Mouse (Mus musculus) hindbrain, embryonic 12.5 days (tissue): ENCODE data around the gene Bcl6. TPM values are rescaled to one million over a fixed set of nuclear protein-coding genes. Genes with fewer than 3 reads are reported as not detected.

Experiments used
- ATAC-seq: fragments of 200-750 bp; cut with Nextera tagmentation; 2 replicates; pipeline ENCODE4 v1.8.0; 2017; ENCODE audit warnings: moderate TSS enrichment; ENCODE audit not compliant: low FRiP score
- H3K27ac ChIP-seq: fragments of 300-500 bp; sonication (generic); 2 replicates; pipeline ENCODE4 v1.5.1; 2016; ENCODE audit warnings: mild to moderate bottlenecking
- H3K27me3 ChIP-seq: fragments of 300-500 bp; sonication (generic); 2 replicates; pipeline ENCODE4 v1.6.1; 2016; ENCODE audit warnings: mild to moderate bottlenecking
- H3K36me3 ChIP-seq: fragments of 300-500 bp; sonication (generic); 2 replicates; pipeline ENCODE4 v1.6.1; 2016; ENCODE audit warnings: mild to moderate bottlenecking
- H3K4me1 ChIP-seq: fragments of 300-500 bp; sonication (generic); 2 replicates; pipeline ENCODE4 v1.6.1; 2016
- H3K4me2 ChIP-seq: fragments of 300-500 bp; sonication (generic); replicated peaks from 2 replicates; pipeline ENCODE4 v1.6.1; 2016; ENCODE audit warnings: mild to moderate bottlenecking
- H3K4me3 ChIP-seq: fragments of 300-500 bp; sonication (generic); 2 replicates; pipeline ENCODE4 v1.5.1; 2016; ENCODE audit warnings: mild to moderate bottlenecking
- H3K9ac ChIP-seq: fragments of 300-500 bp; sonication (generic); 2 replicates; pipeline ENCODE4 v1.6.1; 2016; ENCODE audit warnings: mild to moderate bottlenecking, moderate library complexity
- H3K9me3 ChIP-seq: fragments of 300-500 bp; sonication (generic); replicated peaks from 2 replicates; pipeline ENCODE4 v1.6.1; 2016; ENCODE audit warnings: mild to moderate bottlenecking
- WGBS: fragments of 180-500 bp; shearing (Covaris S2); methylation state at CpG from one replicate; pipeline ENCODE4 v1.1.7; 2016; 5-methylcytosine and 5-hydroxymethylcytosine counted together
- polyA plus RNA-seq: library from polyadenylated mRNA; unstranded; fragments of >200 nt; fragmentation: Nextera tagmentation; extraction: Ambion mirVana; gene quantifications from 2 replicates; pipeline ENCODE4 v1.2.1, GENCODE M21; 2016

Gene Bcl6
- polyA plus RNA-seq, 1 experiment from 2014 or later = 0.12 TPM

- Histone ChIP-seq H3K9ac (no peak overlapping the region), H3K4me1 (peaks cover 6% of the 10 kb centered on the region), H3K4me3 (no peak overlapping the region), H3K9me3 (no peaks in the 10 kb centered on the region), H3K27me3 (no peaks in the 10 kb centered on the region), H3K36me3 (no peaks in the 10 kb centered on the region), H3K4me2 (no peak overlapping the region), H3K27ac (no peak overlapping the region)
- no peak for ATAC-seq
- WGBS = 78% methylated on average over 14 of the region's 14 CpGs
Measured at GRCm38 (mm10) chr16:23964706-23965367, 23.8 kb downstream of the Bcl6 start.

GRCm38 (mm10) chr16:23963896-23964668 lies 24.6 kb downstream of the Bcl6 start:
- H3K36me3 ChIP-seq = no peaks in the 10 kb centered on the region
- H3K4me2 ChIP-seq = no peak overlapping the region
- peaks cover 6% of the 10 kb centered on the region for H3K4me1 ChIP-seq
- no peaks in the 10 kb centered on the region for H3K27me3 ChIP-seq
- H3K4me3 ChIP-seq = no peak overlapping the region
- ATAC-seq = no peak
- no peaks in the 10 kb centered on the region for H3K9me3 ChIP-seq
- 63% methylated on average over 22 of the region's 22 CpGs for WGBS
- H3K27ac ChIP-seq = no peak overlapping the region
- no peak overlapping the region for H3K9ac ChIP-seq

- WGBS = 86% methylated on average over 2 of the region's 2 CpGs
- H3K27me3 ChIP-seq = no peaks in the 10 kb centered on the region
Measured at GRCm38 (mm10) chr16:23962401-23962800, 26.3 kb downstream of the Bcl6 start.

GRCm38 (mm10) chr16:23958938-23959337 lies 29.7 kb downstream of the Bcl6 start:
- H3K4me2 ChIP-seq = no peak overlapping the region
- peaks cover 4% of the 10 kb centered on the region for H3K4me1 ChIP-seq
- no peak overlapping the region for H3K27ac ChIP-seq
- no peak overlapping the region for H3K9ac ChIP-seq
- no peaks in the 10 kb centered on the region for H3K9me3 ChIP-seq
- ATAC-seq = no peak
- no peak overlapping the region for H3K4me3 ChIP-seq
- no peaks in the 10 kb centered on the region for H3K27me3 ChIP-seq
- H3K36me3 ChIP-seq = no peaks in the 10 kb centered on the region

More at GRCm38 (mm10) chr16:23962401-23962800, 26.3 kb downstream of the Bcl6 start:
- no peak overlapping the region for H3K9ac ChIP-seq
- ATAC-seq = no peak
- H3K27ac ChIP-seq = no peak overlapping the region
- no peaks in the 10 kb centered on the region for H3K36me3 ChIP-seq
- H3K4me3 ChIP-seq = no peak overlapping the region
- no peaks in the 10 kb centered on the region for H3K9me3 ChIP-seq
- no peak overlapping the region for H3K4me2 ChIP-seq
- peaks cover 6% of the 10 kb centered on the region for H3K4me1 ChIP-seq

GRCm38 (mm10) chr16:23953959-23954260 lies 34.7 kb downstream of the Bcl6 start:
- 0 out of 2 replicates have a peak, but pooled peaks have one; percentile 38 for ATAC-seq
- Histone ChIP-seq H3K27me3 (no peaks in the 10 kb centered on the region), H3K4me3 (no peak overlapping the region), H3K36me3 (no peaks in the 10 kb centered on the region), H3K9me3 (no peaks in the 10 kb centered on the region), H3K27ac (no peak overlapping the region), H3K9ac (no peak overlapping the region), H3K4me1 (no peaks in the 10 kb centered on the region), H3K4me2 (no peak overlapping the region)
- WGBS = 10% methylated on average over 1 of the region's 1 CpGs

DNA sequence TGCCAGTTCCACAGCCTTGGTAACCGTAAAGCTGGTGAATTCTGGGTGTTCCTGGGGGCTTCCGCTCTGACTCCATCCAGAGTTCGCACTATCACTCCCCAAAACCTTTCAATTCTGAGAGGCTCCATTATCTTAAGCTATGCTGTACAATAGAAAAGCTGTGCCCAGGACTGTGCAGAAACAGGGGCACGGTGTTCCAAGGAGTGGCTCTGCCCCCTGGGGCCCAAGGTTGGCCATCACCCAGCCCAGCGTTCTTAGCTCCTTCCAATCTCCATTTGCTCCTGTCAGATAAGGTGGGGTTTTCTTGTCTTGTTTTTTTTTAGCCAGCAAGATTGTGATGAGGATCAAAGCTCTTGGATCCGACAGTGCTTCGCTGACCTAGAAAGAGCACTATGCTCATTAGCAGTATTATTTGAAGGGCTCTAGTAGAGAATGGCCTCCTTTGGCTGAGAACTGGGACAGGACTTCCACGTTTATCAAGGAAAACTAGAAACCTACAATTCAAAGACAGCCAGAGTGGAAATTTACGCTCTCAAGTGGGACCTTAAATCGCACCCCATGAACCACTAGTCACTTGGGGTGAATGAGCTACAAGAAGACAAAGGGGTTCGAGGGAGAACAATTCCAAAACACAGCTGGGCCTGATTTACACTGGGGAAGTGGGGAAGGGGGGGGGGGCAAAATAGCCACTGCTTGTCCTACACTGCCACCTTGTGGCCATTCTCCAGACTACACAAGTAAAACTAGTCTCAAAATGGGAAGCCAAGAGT lies 35.3 kb downstream of the Bcl6 start:
- Histone ChIP-seq H3K27ac (no peak overlapping the region), H3K4me2 (no peak overlapping the region), H3K4me1 (no peaks in the 10 kb centered on the region), H3K9me3 (no peaks in the 10 kb centered on the region), H3K36me3 (no peaks in the 10 kb centered on the region), H3K27me3 (no peaks in the 10 kb centered on the region), H3K9ac (no peak overlapping the region), H3K4me3 (no peak overlapping the region)
- 56% methylated on average over 11 of the region's 11 CpGs for WGBS
- ATAC-seq = peak; percentile 68; the same call in 1 of the 2 replicates

DNA sequence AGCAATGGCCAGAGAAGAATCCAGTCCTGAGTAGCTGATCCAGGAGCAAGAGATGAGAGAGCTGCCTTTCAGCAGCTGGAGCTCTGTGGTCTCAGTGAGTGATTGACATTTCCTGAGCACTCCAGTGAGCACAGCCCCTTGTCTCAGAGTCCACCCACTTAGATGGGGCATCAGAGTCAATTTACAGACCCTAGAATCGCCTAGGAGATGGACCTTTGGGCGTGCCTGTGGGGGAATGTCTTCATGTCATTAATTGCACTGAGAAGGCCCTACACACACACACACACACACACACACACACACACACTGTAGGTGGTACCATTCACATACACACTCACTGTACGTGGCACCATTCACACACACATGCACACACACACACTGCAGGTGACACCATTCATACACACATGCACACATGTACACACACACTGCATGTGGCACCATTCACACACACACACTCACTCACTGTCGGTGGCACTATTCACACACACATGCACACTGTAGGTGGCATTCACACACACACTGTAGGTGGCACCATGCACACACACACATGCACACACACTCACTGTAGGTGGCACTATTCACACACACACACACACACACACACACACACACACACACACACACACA lies 36.4 kb downstream of the Bcl6 start:
- Histone ChIP-seq H3K9me3 (no peaks in the 10 kb centered on the region), H3K27ac (no peak overlapping the region), H3K9ac (no peak overlapping the region), H3K36me3 (no peaks in the 10 kb centered on the region), H3K4me1 (no peaks in the 10 kb centered on the region), H3K27me3 (no peaks in the 10 kb centered on the region), H3K4me2 (no peak overlapping the region), H3K4me3 (no peak overlapping the region)
- no peak for ATAC-seq
- WGBS = 75% methylated on average over 4 of the region's 4 CpGs

DNA sequence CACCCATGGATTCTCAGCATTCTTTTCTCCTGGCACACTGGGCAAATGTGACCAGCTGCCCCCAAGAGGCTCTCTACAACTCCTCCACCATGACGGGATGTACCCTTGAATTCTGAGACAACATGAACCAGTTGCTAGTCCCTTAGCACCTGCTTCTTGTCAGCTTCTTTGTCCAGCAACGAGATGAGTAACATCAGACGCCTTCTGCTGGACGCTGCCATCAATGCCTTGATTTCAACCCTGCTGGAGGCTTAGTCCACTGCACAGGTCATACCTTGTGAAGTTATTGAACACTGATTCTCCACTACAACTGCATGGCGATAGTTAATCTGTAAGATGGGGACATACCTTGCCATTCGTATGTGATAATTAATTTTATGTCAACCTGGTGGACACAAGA lies 41.0 kb downstream of the Bcl6 start:
- Histone ChIP-seq H3K9ac (no peak overlapping the region), H3K27ac (no peak overlapping the region), H3K4me3 (no peak overlapping the region), H3K27me3 (no peaks in the 10 kb centered on the region), H3K36me3 (no peaks in the 10 kb centered on the region), H3K4me2 (no peak overlapping the region), H3K9me3 (no peaks in the 10 kb centered on the region), H3K4me1 (no peaks in the 10 kb centered on the region)
- ATAC-seq = no peak
- WGBS = 87% methylated on average over 6 of the region's 6 CpGs

- Histone ChIP-seq H3K4me2 (no peak overlapping the region), H3K36me3 (no peaks in the 10 kb centered on the region), H3K9ac (no peak overlapping the region), H3K4me3 (no peak overlapping the region), H3K27ac (no peak overlapping the region), H3K27me3 (no peaks in the 10 kb centered on the region), H3K9me3 (no peaks in the 10 kb centered on the region), H3K4me1 (no peaks in the 10 kb centered on the region)
- 69% methylated on average over 3 of the region's 3 CpGs for WGBS
- no peak for ATAC-seq
Measured at GRCm38 (mm10) chr16:23944801-23945200, 43.9 kb downstream of the Bcl6 start.

DNA sequence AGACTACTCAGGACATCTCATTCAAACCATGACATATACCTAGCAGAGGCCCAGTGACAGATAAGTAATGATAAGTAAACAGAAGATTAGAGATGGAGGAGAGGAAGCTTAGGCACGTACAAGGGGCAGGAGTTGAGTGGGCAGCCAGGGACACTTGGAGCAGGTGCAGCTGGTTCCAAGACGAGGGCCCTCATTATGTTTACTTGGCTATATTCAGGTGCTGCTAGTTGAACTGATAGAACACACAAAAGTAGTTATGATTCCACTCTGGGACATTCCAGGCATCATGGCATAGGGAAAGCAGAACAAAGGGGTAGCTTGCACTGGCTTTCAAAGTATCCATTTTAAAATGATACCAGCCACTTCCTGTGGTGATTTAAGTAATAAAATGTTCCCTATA lies 54.3 kb downstream of the Bcl6 start:
- no peaks in the 10 kb centered on the region for H3K36me3 ChIP-seq
- H3K9me3 ChIP-seq = no peaks in the 10 kb centered on the region
- no peak overlapping the region for H3K27ac ChIP-seq
- no peak for ATAC-seq
- no peak overlapping the region for H3K9ac ChIP-seq
- WGBS = 85% methylated on average over 2 of the region's 2 CpGs
- H3K4me2 ChIP-seq = no peak overlapping the region
- no peaks in the 10 kb centered on the region for H3K27me3 ChIP-seq
- H3K4me3 ChIP-seq = no peak overlapping the region
- H3K4me1 ChIP-seq = no peaks in the 10 kb centered on the region

- no peaks in the 10 kb centered on the region for H3K9me3 ChIP-seq
- no peaks in the 10 kb centered on the region for H3K36me3 ChIP-seq
- no peaks in the 10 kb centered on the region for H3K4me1 ChIP-seq
- ATAC-seq = no peak
- H3K27ac ChIP-seq = no peak within 1 kb of the TSS
- H3K27me3 ChIP-seq = no peaks in the 10 kb centered on the region
- 82% methylated on average over 11 of the region's 11 CpGs for WGBS
- H3K4me2 ChIP-seq = no peak within 1 kb of the TSS
- no peak within 1 kb of the TSS for H3K4me3 ChIP-seq
- no peak within 1 kb of the TSS for H3K9ac ChIP-seq
Measured at GRCm38 (mm10) chr16:23932294-23932693, 56.4 kb downstream of the Bcl6 start, which contains the start of gene Rtp2. Gene Rtp2 (minus strand): TSS chr16:23932394.

DNA sequence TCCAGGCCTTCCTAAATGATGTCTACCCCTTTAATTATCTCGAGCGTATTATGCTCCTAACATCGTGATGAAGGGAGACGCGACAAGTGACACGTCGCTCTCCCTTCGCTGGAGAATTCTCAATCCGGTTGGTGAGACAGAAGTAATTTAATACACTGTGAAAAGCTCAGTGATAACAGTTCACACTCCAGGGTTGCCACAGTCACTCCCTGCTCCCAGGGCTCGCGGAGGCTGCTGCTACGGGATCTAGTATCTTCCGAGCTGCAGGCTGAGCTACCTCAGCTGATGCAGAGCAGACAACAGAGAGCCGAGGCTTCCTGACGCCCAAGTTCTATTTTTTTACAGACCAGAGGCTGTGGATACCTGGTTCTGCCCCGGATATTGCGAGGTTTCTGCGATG lies 57.4 kb downstream of the Bcl6 start:
- H3K36me3 ChIP-seq = no peaks in the 10 kb centered on the region
- no peaks in the 10 kb centered on the region for H3K4me1 ChIP-seq
- H3K27ac ChIP-seq = no peak overlapping the region
- no peaks in the 10 kb centered on the region for H3K9me3 ChIP-seq
- WGBS = 77% methylated on average over 18 of the region's 18 CpGs
- no peak overlapping the region for H3K4me3 ChIP-seq
- no peak overlapping the region for H3K9ac ChIP-seq
- H3K4me2 ChIP-seq = no peak overlapping the region
- no peaks in the 10 kb centered on the region for H3K27me3 ChIP-seq
- ATAC-seq = no peak
